Mouse (Mus musculus): Measurements from ENCODE around the gene Cnih3. TPM values are rescaled to one million over a fixed set of nuclear protein-coding genes. Genes with fewer than 3 reads are reported as not detected.

Cnih3 gene
- total RNA-seq, 2 experiments from 2014 or later: 0.10 TPM; not detected in 1

DNA sequence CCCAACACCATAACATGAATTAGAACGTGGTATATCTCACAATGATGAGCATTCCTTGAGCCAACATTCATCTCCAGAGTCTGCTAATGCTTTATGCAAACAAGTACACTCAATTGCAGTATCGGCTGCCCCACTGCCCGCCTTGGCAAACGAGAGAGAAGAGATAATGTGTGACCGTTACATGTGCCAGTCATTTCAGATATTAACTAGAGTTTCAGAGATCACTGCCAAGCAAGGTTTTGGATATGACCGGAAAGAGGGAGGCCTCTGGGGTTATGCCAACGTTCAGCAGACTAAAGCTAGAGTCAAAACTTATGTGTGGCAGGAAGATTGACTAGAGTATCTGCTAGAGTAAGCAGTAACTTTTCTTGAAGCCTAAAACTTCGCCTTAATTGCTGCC, 123.7 kb downstream of the Cnih3 start:
- no peak for DNase-seq
- intact Hi-C loops (cut with DNase I; ENCODE audit: low total_unique reads): no loop called here

- intact Hi-C loops (cut with DNase I; ENCODE audit: low total_unique reads): no loop called here
- DNase-seq: no peak
Observed at GRCm38 (mm10) chr1:181476557-181476956, 124.1 kb downstream of the Cnih3 start.

- intact Hi-C loops (cut with DNase I; ENCODE audit: low total_unique reads): no loop called here
- DNase-seq: no peak
Observed at GRCm38 (mm10) chr1:181484696-181485095, 132.3 kb downstream of the Cnih3 start.

DNA sequence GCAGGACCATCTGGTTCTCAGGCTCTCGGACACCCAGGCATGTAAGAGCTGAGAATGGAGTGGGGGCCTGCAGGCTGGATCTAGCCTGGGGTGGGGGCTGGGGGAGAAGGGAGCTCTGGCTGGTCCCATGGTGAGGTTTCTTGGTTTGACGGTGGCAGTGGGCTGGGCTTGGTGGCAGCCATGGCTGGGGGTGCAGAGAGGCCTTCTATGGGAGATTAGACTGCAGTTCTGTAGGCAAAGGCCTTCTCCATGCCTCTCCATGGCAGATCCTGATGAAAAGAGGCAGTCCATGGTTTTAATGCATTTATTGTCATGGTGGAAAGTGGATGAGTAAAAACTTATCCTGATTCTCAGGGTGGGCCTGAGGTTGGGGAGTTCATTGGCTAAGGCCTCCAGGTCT, 151.0 kb downstream of the Cnih3 start:
- DNase-seq: no peak
- intact Hi-C loops (cut with DNase I; ENCODE audit: low total_unique reads): no loop called here

DNA sequence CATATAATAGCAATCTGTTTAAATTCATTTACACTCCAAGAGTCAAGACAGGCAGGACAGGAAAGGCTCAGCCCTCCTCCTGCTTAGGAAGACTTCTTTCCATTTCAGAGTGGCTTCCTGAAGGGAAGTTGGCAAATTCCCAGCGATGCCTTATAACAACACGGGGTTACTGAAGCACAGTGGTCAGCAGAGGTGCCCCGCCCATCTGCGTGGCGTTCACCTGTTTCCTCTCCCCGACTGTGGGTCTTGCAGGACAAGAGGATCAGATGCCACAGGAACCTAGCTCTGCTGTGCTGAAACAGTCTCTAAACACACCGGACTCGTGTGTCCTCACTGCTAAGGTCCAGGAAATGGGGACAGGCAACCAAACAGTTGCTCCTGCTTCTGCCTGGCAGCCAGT, 152.9 kb downstream of the Cnih3 start:
- intact Hi-C loops (cut with DNase I; ENCODE audit: low total_unique reads): no loop called here
- DNase-seq: no peak

Other genes with a start within 250 kb of the Cnih3 start
- 1 to 10 TPM; 8.3 to 8.7 TPM for gene Nvl, start 208.4 kb upstream of the Cnih3 start, total RNA-seq (2021)
- gene Cnih4, start 207.9 kb upstream of the Cnih3 start, total RNA-seq (2021): 10 to 100 TPM; 25.9 to 28.6 TPM
- gene Wdr26, start 140.6 kb upstream of the Cnih3 start, total RNA-seq (2021): 100 to 1,000 TPM in 1 of 2 experiments, 10 to 100 TPM in 1; 96.7 to 110 TPM
- gene Ccdc121, start 158.8 kb downstream of the Cnih3 start, total RNA-seq (2021): not detected
- under 1 TPM; 0.24 to 0.37 TPM for gene Dnah14, start 223.9 kb downstream of the Cnih3 start, total RNA-seq (2021)